Mouse (Mus musculus): ENCODE results near the gene Camta2.

- TF ChIP-seq GATA1 (IDR thresholded peaks at IDR 0.05; ENCODE audit: borderline replicate concordance, low read length) = no peak
- no peak for TF ChIP-seq FLI1 (IDR thresholded peaks at IDR 0.05; ENCODE audit: low read length)
Observed at GRCm38 (mm10) chr11:70718481-70718880, 30.6 kb upstream of the Camta2 start.

Measured in megakaryocyte, embryonic 14.5 days (primary cell).